Mouse (Mus musculus) kidney, embryonic 14.5 days (tissue): Measurements from ENCODE around the gene 1700088E04Rik. TPM values are rescaled to one million over a fixed set of nuclear protein-coding genes. Genes with fewer than 3 reads are reported as not detected.

Source experiments
- ATAC-seq: fragments of 200-750 bp; cut with Nextera tagmentation; 2 replicates; pipeline ENCODE4 v1.8.0; 2017; ENCODE audit warnings: moderate number of reproducible peaks, mild to moderate bottlenecking, moderate TSS enrichment, moderate library complexity; ENCODE audit not compliant: low FRiP score, low TSS enrichment
- H3K27ac ChIP-seq: fragments of 300-500 bp; sonication (generic); 2 replicates; pipeline ENCODE4 v1.5.1; 2014; ENCODE audit warnings: low read depth, mild to moderate bottlenecking, low read length, moderate library complexity, mixed read lengths
- H3K27me3 ChIP-seq: fragments of 300-500 bp; sonication (generic); 2 replicates; pipeline ENCODE4 v1.6.1; 2014; ENCODE audit warnings: mild to moderate bottlenecking, low read length; ENCODE audit not compliant: control insufficient read depth, insufficient read depth
- H3K36me3 ChIP-seq: fragments of 300-500 bp; sonication (generic); 2 replicates; pipeline ENCODE4 v1.6.1; 2014; ENCODE audit warnings: low read length, mixed read lengths; ENCODE audit not compliant: control insufficient read depth, insufficient read depth
- H3K4me1 ChIP-seq: fragments of 300-500 bp; sonication (generic); 2 replicates; pipeline ENCODE4 v1.6.1; 2014; ENCODE audit warnings: low read length, mixed read lengths; ENCODE audit not compliant: control insufficient read depth, insufficient read depth
- H3K4me2 ChIP-seq: fragments of 300-500 bp; sonication (generic); replicated peaks from 2 replicates; pipeline ENCODE4 v1.6.1; 2014; ENCODE audit warnings: low read depth, mild to moderate bottlenecking, low read length
- H3K4me3 ChIP-seq: fragments of 300-500 bp; sonication (generic); 2 replicates; pipeline ENCODE4 v1.5.1; 2014; ENCODE audit warnings: mild to moderate bottlenecking, low read length
- H3K9ac ChIP-seq: fragments of 300-500 bp; sonication (generic); 2 replicates; pipeline ENCODE4 v1.6.1; 2014; ENCODE audit warnings: low read depth, mild to moderate bottlenecking, low read length, moderate library complexity
- H3K9me3 ChIP-seq: fragments of 300-500 bp; sonication (generic); 2 replicates; pipeline ENCODE4 v1.6.1; 2016; ENCODE audit warnings: low read length; ENCODE audit not compliant: control insufficient read depth
- WGBS: fragments of 180-500 bp; shearing (Covaris S2); extraction: QIAGEN DNeasy Blood & Tissue Kit; methylation state at CpG from one replicate; pipeline ENCODE4 v1.1.7; 2014; 5-methylcytosine and 5-hydroxymethylcytosine counted together
- polyA plus RNA-seq: library from polyadenylated mRNA; unstranded; fragments of >200 nt; fragmentation: Nextera tagmentation; extraction: Ambion mirVana; gene quantifications from 2 replicates; pipeline ENCODE4 v1.2.1, GENCODE M21; 2014

1700088E04Rik gene
- polyA plus RNA-seq, 1 experiment from 2014 or later = 8.8 TPM

DNA sequence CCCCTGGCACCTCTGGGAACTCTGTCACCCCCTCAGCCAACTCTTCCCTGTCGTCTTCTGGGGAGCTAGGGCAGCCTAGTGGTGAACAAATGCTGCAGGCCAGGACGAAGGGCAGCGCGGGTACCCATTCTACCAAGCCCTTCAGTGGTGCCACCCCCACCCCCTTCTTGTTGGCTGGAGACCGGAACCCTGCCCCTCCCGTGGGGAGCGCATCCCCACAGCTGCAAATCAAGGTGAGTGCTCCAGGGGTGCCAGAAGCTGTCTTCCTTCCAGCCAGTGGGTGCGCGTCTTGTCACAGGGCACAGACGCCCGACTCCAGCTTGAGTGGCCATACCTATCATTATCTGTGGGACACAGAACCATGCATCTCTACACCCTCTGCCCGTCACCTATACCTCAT lies 14.0 kb downstream of the 1700088E04Rik start:
- H3K27me3 ChIP-seq = no peaks in the 10 kb centered on the region
- H3K4me2 ChIP-seq = no peak overlapping the region
- peaks cover 72% of the 10 kb centered on the region for H3K36me3 ChIP-seq
- no peak for ATAC-seq
- no peak overlapping the region for H3K4me3 ChIP-seq
- H3K9ac ChIP-seq = no peak overlapping the region
- no peaks in the 10 kb centered on the region for H3K4me1 ChIP-seq
- no peaks in the 10 kb centered on the region; the same call in 1 of the 2 replicates for H3K9me3 ChIP-seq
- no peak overlapping the region for H3K27ac ChIP-seq
- WGBS = 93% methylated on average over 12 of the region's 12 CpGs

DNA sequence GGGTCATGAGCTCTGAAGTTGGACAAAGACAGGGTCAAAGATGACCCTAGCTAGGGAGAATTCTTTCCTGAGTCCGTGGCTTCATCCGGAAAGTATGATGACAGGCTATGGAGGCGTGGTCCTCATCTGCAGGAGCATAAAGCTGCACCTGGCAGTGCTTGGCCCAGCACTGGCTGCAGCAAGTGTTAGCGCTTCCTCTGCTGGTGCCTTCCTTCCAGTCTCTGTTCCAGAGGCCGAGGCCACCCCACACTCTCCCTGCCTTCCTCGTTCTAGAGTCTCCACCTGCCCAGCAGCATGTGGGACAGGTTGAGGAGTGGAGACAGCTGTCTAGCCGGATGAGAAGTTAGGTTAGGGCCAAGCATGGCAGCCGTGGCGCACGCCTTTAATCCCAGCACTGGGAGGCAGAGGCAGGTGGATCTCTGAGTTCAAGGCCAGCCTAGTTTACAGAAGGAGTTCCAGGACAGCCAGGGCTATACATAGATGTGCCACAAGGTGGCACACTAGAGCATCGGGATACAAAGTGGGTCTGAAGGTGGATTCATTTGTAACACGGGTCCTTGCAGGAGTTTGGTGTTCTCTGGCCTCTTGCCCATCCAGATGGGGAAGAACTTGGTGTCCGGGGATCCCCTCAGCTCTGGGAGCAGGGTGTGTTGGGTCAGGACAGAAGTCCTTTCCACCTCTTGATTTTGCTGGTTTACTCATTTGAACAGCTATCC lies 14.7 kb downstream of the 1700088E04Rik start:
- Histone ChIP-seq H3K4me3 (no peak overlapping the region), H3K36me3 (peaks cover 69% of the 10 kb centered on the region), H3K9me3 (no peaks in the 10 kb centered on the region; the same call in 1 of the 2 replicates), H3K27ac (no peak overlapping the region), H3K27me3 (no peaks in the 10 kb centered on the region), H3K9ac (no peak overlapping the region), H3K4me1 (no peaks in the 10 kb centered on the region), H3K4me2 (no peak overlapping the region)
- 81% methylated on average over 13 of the region's 13 CpGs for WGBS
- ATAC-seq = no peak

DNA sequence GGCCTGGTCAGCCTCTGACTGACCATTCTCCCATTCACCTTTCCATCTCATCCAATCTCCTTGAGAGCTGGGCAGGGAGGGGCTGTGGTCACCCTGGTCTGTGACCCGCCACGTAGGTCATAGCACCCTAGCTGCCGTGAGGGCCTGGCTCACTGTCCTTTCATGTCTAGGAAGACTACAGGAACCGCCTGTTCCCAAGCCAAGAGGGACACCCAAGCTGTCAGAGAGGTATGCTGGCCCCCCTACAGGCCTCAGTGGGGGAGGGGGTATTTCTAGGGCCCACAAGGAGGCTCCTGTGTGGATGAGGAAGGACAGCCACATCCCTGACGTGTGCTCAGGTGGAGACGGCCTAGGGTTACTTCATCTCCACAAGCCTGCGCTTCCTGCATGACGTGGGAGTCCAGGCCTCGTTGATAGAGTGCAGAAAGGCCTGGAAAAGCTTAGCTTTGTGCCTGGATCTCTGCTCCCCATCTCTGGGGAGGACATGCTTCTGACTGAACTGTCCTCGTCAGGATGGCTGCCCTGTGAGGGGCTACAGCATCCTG lies 16.6 kb downstream of the 1700088E04Rik start:
- peaks cover 57% of the 10 kb centered on the region for H3K36me3 ChIP-seq
- 83% methylated on average over 10 of the region's 10 CpGs for WGBS

DNA sequence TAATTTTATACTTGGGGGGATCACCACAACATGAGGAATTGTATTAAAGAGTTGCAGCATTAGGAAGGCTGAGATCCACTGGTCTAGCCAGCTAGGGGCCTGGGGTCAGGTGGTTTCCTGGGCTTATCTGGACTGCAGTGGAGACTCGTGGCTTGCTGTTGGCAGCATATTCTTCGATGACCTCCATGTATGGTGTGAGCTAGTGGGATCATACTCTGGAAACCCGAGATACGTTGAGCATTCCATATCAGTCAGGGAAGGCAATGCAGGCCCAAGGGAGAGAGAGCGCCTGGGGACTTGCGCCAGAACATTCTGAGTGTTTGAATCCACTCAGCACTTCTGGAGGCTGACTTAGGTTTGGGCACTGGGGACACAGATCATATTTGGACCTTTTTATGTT lies 17.3 kb downstream of the 1700088E04Rik start:
- Histone ChIP-seq H3K36me3 (peaks cover 63% of the 10 kb centered on the region), H3K4me2 (no peak overlapping the region), H3K4me3 (no peak overlapping the region), H3K27me3 (no peaks in the 10 kb centered on the region), H3K27ac (no peak overlapping the region), H3K4me1 (no peaks in the 10 kb centered on the region), H3K9me3 (no peaks in the 10 kb centered on the region; the same call in 1 of the 2 replicates), H3K9ac (no peak overlapping the region)
- 92% methylated on average over 6 of the region's 6 CpGs for WGBS
- no peak for ATAC-seq

More for the DNA sequence above, 16.6 kb downstream of the 1700088E04Rik start:
- no peak for ATAC-seq
- Histone ChIP-seq H3K9ac (no peak overlapping the region), H3K4me1 (no peaks in the 10 kb centered on the region), H3K4me3 (no peak overlapping the region), H3K4me2 (no peak overlapping the region), H3K9me3 (no peaks in the 10 kb centered on the region; the same call in 1 of the 2 replicates), H3K27me3 (no peaks in the 10 kb centered on the region), H3K27ac (no peak overlapping the region)

DNA sequence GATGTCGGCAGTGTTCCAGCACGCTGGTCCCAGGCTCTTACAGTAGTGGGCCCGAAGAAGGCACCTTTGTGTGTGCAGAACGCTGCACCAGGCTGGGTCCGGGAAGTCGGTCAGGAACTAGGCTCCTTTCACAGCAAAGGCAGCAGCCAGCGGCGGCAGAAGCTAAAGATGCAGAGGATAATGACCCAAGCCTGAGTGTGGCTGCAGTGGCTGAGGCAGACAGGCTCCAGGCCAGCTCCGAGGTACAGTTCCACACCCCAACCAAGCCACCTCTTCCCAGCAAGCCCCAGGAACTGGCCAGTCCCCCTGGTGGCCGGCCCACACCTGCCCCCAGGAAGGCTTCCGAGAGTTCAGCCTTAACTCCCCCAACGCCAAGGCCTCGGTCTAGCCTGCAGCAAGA lies 18.5 kb downstream of the 1700088E04Rik start:
- Histone ChIP-seq H3K27me3 (no peaks in the 10 kb centered on the region), H3K9ac (no peak overlapping the region), H3K27ac (no peak overlapping the region), H3K4me3 (no peak overlapping the region), H3K4me1 (no peaks in the 10 kb centered on the region), H3K9me3 (no peaks in the 10 kb centered on the region), H3K4me2 (no peak overlapping the region), H3K36me3 (peaks cover 57% of the 10 kb centered on the region)
- ATAC-seq = no peak
- 85% methylated on average over 13 of the region's 13 CpGs for WGBS

DNA sequence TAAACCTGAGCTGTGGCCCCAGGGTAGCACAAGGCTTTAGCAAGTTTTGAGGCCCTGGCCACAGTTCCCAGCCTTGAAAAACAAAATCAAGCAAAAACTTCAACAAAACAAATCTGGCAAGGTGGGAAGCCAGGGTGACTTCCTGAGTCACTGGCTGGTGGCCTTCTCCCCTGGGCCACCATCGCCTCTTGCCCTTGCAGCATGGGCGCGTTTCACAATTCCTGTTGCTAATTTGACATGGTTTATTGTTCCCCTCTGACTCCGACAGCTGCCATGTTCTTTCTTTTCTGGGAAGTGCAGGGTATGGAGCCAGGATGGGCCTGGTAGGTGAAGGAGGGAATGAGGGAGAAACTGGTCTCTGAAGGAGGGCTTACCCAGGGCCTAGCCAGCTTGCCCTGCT lies 18.9 kb downstream of the 1700088E04Rik start:
- H3K4me1 ChIP-seq = no peaks in the 10 kb centered on the region
- H3K27me3 ChIP-seq = no peaks in the 10 kb centered on the region
- no peak overlapping the region for H3K9ac ChIP-seq
- H3K36me3 ChIP-seq = peaks cover 53% of the 10 kb centered on the region
- no peaks in the 10 kb centered on the region for H3K9me3 ChIP-seq
- H3K27ac ChIP-seq = no peak overlapping the region
- WGBS = 80% methylated on average over 4 of the region's 4 CpGs
- ATAC-seq = no peak
- H3K4me2 ChIP-seq = no peak overlapping the region
- H3K4me3 ChIP-seq = no peak overlapping the region

DNA sequence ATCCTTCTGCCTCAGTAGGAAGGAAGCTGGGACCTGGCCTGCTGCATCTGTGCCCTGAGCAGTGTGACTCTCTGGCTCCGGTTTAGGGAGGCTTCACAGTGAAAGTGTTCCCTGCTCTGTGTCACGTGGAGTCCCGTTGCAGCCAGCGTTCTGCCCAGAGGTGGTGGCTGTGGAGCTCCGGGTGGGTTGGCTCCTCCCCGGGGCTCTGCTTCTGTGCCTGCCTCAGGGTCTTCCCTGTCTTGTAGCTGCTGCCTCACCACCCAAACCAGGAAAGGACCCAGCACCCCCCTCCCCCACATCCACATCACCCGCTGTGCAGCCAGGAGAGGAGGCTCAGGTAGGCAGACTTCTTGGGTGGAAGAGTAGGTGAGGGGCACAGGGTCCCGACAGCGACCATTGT lies 21.6 kb downstream of the 1700088E04Rik start:
- H3K4me2 ChIP-seq = no peak overlapping the region
- WGBS = 84% methylated on average over 9 of the region's 9 CpGs
- no peak overlapping the region for H3K4me3 ChIP-seq
- peaks cover 42% of the 10 kb centered on the region; the same call in 1 of the 2 replicates for H3K36me3 ChIP-seq
- no peak for ATAC-seq
- no peak overlapping the region for H3K9ac ChIP-seq
- H3K27me3 ChIP-seq = no peaks in the 10 kb centered on the region
- no peaks in the 10 kb centered on the region for H3K9me3 ChIP-seq
- no peaks in the 10 kb centered on the region for H3K4me1 ChIP-seq
- no peak overlapping the region for H3K27ac ChIP-seq

DNA sequence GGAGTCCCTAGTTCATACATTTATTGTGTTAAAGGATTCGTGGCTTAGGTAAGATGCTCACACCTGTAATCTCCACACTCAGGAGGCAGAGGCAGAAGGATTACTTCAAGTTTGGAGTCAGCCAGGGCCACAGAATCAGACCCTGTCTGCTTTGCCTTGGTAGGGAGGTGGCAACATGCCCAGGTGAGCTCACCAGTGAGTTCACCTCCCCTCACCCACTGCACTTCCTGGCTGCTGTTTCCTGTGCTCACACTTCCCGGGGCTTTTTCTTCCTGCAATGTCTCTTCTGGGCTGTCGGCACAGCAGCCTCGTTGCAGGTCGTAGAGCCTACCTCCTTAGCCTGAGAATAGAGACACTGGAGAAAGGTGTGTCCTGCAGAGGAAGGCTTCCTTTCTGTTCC lies 25.8 kb downstream of the 1700088E04Rik start:
- ATAC-seq = no peak
- 48% methylated on average over 5 of the region's 5 CpGs for WGBS
- H3K4me3 ChIP-seq = no peak overlapping the region
- no peak overlapping the region for H3K9ac ChIP-seq
- H3K36me3 ChIP-seq = peaks cover 28% of the 10 kb centered on the region; the same call in 1 of the 2 replicates
- H3K4me2 ChIP-seq = no peak overlapping the region
- no peak overlapping the region for H3K27ac ChIP-seq
- H3K27me3 ChIP-seq = no peaks in the 10 kb centered on the region
- no peaks in the 10 kb centered on the region for H3K9me3 ChIP-seq
- peaks cover 12% of the 10 kb centered on the region for H3K4me1 ChIP-seq

DNA sequence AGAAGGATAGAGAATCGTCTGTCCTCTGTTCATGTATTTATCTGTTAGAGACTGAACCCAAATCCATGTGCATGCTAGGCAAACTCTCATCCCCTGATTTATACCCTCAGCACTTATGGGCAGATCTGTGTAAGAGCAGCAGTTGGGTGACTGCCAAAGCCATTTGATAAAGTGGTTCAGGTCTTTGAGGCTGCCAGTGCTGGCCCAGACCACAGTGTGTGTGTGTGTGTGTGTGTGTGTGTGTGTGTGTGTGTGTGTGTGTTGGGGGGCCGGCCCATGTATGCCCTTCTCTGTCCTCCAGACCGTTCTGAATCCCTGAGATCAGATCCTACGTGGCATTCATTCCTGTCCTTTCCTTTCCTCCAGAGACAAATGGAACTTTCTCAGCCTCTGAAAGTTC lies 29.3 kb downstream of the 1700088E04Rik start:
- Histone ChIP-seq H3K27me3 (no peaks in the 10 kb centered on the region), H3K9ac (no peak overlapping the region), H3K4me1 (peaks cover 28% of the 10 kb centered on the region), H3K27ac (no peak overlapping the region), H3K9me3 (no peaks in the 10 kb centered on the region), H3K36me3 (peaks cover 17% of the 10 kb centered on the region; the same call in 1 of the 2 replicates), H3K4me2 (no peak overlapping the region), H3K4me3 (no peak overlapping the region)
- ATAC-seq = no peak
- WGBS = 57% methylated on average over 4 of the region's 4 CpGs
